Mouse (Mus musculus) midbrain, embryonic 14.5 days (tissue): ENCODE measurements around the gene Prom2. TPM values are rescaled to one million over a fixed set of nuclear protein-coding genes. Genes with fewer than 3 reads are reported as not detected.
A peak's percentile ranks its signal among the peaks of the same experiment; 100 is the strongest.

Experiments used
- ATAC-seq: fragments of 200-750 bp; cut with Nextera tagmentation; 2 replicates; pipeline ENCODE4 v1.8.0; 2017; ENCODE audit warnings: moderate number of reproducible peaks, moderate library complexity; ENCODE audit not compliant: low FRiP score, low TSS enrichment
- DNase-seq: peaks from one replicate; pipeline ENCODE4 v3.0.0-alpha.2; 2015
- H3K27ac ChIP-seq: fragments of 300-500 bp; sonication (generic); replicated peaks from 2 replicates; pipeline ENCODE4 v1.5.1; 2014; ENCODE audit warnings: mild to moderate bottlenecking, low read depth, low read length, moderate library complexity
- H3K27me3 ChIP-seq: fragments of 300-500 bp; sonication (generic); 2 replicates; pipeline ENCODE4 v1.6.1; 2014; ENCODE audit warnings: low read length, control low read depth, mixed read lengths; ENCODE audit not compliant: control insufficient read depth, insufficient read depth
- H3K36me3 ChIP-seq: fragments of 300-500 bp; sonication (generic); 2 replicates; pipeline ENCODE4 v1.6.1; 2014; ENCODE audit warnings: low read length, control low read depth; ENCODE audit not compliant: control insufficient read depth, insufficient read depth
- H3K4me1 ChIP-seq: fragments of 300-500 bp; sonication (generic); 2 replicates; pipeline ENCODE4 v1.6.1; 2014; ENCODE audit warnings: mild to moderate bottlenecking, antibody characterized with exemption, low read length, control low read depth; ENCODE audit not compliant: control insufficient read depth, insufficient read depth
- H3K4me2 ChIP-seq: fragments of 300-500 bp; sonication (generic); 2 replicates; pipeline ENCODE4 v1.6.1; 2014; ENCODE audit warnings: mild to moderate bottlenecking, low read length, moderate library complexity
- H3K4me3 ChIP-seq: fragments of 300-500 bp; sonication (generic); replicated peaks from 2 replicates; pipeline ENCODE4 v1.5.1; 2014; ENCODE audit warnings: low read depth, low read length
- H3K9ac ChIP-seq: fragments of 300-500 bp; sonication (generic); replicated peaks from 2 replicates; pipeline ENCODE4 v1.6.1; 2014; ENCODE audit warnings: mild to moderate bottlenecking, low read length, moderate library complexity
- H3K9me3 ChIP-seq: fragments of 300-500 bp; sonication (generic); 2 replicates; pipeline ENCODE4 v1.6.1; 2016; ENCODE audit warnings: low read length, control low read depth, mixed read lengths; ENCODE audit not compliant: control insufficient read depth
- WGBS: fragments of 180-500 bp; shearing (Covaris S2); extraction: QIAGEN DNeasy Blood & Tissue Kit; methylation state at CpG from one replicate; pipeline ENCODE4 v1.1.7; 2014; 5-methylcytosine and 5-hydroxymethylcytosine counted together
- polyA plus RNA-seq: library from polyadenylated mRNA; unstranded; fragments of >200 nt; fragmentation: Nextera tagmentation; extraction: Ambion mirVana; gene quantifications from 2 replicates; pipeline ENCODE4 v1.2.1, GENCODE M21; 2014

The Prom2 gene
- polyA plus RNA-seq, 1 experiment from 2014 or later, result not detected

GRCm38 (mm10) chr2:127559070-127559966, 18.1 kb upstream of the Prom2 start:
- ATAC-seq (peak; percentile 99), DNase-seq (peak; percentile 96)
- H3K4me1 ChIP-seq, result 0 out of 2 replicates have a peak, but pooled peaks cover 4% of the 10 kb centered on the region
- H3K4me2 ChIP-seq, result peak overlapping the region; percentile 53
- WGBS, result 9% methylated on average over 18 of the region's 18 CpGs
- H3K27me3 ChIP-seq, result no peaks in the 10 kb centered on the region
- peak overlapping the region; percentile 21; the same call in 1 of the 2 replicates for H3K9ac ChIP-seq
- no peaks in the 10 kb centered on the region for H3K9me3 ChIP-seq
- peak overlapping the region; percentile 26 for H3K4me3 ChIP-seq
- no peak overlapping the region for H3K27ac ChIP-seq
- H3K36me3 ChIP-seq, result no peaks in the 10 kb centered on the region

- no peak overlapping the region for H3K4me3 ChIP-seq
- H3K36me3 ChIP-seq, result no peaks in the 10 kb centered on the region
- no peaks in the 10 kb centered on the region for H3K4me1 ChIP-seq
- H3K9me3 ChIP-seq, result no peaks in the 10 kb centered on the region
- no peaks in the 10 kb centered on the region for H3K27me3 ChIP-seq
- no peak overlapping the region for H3K4me2 ChIP-seq
- no peak for ATAC-seq
- H3K9ac ChIP-seq, result no peak overlapping the region
- WGBS, result 62% methylated on average over 5 of the region's 5 CpGs
- peak; percentile 51 for DNase-seq
- no peak overlapping the region for H3K27ac ChIP-seq
These were observed 9.8 kb upstream of the Prom2 start for GRCm38 (mm10) chr2:127551078-127551477.

- Histone ChIP-seq H3K4me3 (no peak overlapping the region), H3K4me2 (no peak overlapping the region), H3K27me3 (no peaks in the 10 kb centered on the region), H3K9me3 (no peaks in the 10 kb centered on the region), H3K27ac (no peak overlapping the region), H3K4me1 (no peaks in the 10 kb centered on the region), H3K9ac (no peak overlapping the region), H3K36me3 (no peaks in the 10 kb centered on the region)
- no peak for DNase-seq
- no peak for ATAC-seq
- 72% methylated on average over 1 of the region's 1 CpGs for WGBS
These were observed 9.2 kb upstream of the Prom2 start for GRCm38 (mm10) chr2:127550446-127550845.

DNA sequence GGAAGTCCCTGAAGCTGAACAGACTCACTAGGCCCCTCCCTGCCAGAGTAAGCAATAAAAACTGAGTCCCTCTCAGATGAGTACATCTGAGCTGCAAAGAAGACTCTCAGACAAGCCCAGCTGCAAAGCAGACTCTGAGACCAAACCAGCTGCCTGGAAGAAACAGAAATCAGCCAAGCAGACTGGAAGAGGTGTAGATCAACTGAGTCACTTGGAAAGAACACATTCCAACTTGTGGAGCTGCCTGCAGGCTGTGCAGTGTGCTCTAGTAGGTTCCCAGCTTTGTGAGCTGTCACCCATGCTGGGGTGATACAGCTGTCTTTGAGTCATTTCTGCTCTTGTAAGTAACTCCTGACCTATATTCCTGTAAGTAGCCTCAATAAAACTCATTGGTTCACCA, 8.4 kb upstream of the Prom2 start:
- ATAC-seq (no peak), DNase-seq (no peak)
- Histone ChIP-seq H3K27me3 (no peaks in the 10 kb centered on the region), H3K4me3 (no peak overlapping the region), H3K4me1 (no peaks in the 10 kb centered on the region), H3K9me3 (no peaks in the 10 kb centered on the region), H3K27ac (no peak overlapping the region), H3K9ac (no peak overlapping the region), H3K36me3 (no peaks in the 10 kb centered on the region), H3K4me2 (no peak overlapping the region)

DNA sequence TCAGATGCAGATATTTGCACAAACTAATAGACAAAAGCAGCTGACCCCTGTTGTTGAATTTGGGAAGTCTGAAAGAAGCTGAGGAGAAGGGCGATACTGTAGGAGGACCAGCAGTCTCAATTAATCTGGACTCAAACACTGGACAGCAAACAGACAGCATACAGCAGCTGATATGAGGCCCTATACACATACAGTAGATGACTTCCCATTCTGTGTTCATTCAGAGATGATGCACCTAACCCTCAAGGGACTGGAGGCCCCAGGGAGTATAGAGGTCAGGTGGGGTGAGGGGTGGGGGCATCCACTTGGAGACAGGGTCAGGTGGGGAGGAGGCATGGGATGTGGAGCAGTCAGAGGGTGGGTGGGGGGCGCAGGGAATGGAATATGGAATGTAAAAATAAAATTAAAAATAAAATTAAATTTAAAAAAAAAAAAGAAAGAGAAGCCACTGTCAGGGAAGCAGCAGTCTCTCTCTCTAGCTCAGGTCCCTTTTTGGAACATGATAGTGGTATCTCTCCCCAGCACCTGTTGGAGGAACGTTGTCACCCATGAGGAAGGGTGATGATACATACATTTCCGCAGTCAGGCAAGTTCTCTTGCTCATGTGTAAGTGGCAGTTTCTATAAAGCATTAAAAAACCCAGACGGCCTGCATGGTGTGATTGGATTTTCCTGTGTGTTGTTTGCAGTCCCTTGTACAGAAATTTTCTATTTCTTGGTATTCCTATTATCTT, 7.2 kb upstream of the Prom2 start:
- no peak for DNase-seq
- WGBS, result 79% methylated on average over 5 of the region's 5 CpGs
- H3K4me2 ChIP-seq, result no peak overlapping the region

DNA sequence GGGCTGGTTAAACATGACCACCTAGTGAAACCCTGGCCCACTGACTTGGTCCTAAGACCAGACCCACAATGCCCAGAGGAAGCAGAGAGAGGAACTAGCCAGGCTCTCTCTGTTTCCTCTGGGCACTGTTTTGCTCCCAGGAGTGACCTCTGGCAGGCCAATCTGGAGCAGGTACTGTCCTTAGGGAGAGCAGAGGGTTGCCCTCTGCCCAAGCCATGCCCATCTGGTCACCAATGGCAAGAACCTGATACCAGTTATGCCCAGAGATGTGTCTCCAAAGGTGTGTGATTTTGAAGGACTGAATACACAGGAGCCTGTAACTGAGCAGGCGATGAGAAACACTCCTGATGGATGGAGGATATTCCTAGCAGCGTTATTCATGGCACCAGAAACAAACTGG, 430 bp upstream of the Prom2 start:
- Histone ChIP-seq H3K36me3 (no peaks in the 10 kb centered on the region), H3K4me1 (0 out of 2 replicates have a peak, but pooled peaks cover 3% of the 10 kb centered on the region), H3K9me3 (no peaks in the 10 kb centered on the region), H3K4me2 (no peak overlapping the region), H3K9ac (no peak overlapping the region), H3K4me3 (no peak overlapping the region), H3K27me3 (peaks cover 31% of the 10 kb centered on the region), H3K27ac (no peak overlapping the region)
- ATAC-seq (no peak), DNase-seq (no peak)
- WGBS, result 88% methylated on average over 2 of the region's 2 CpGs

More for the DNA sequence above, 7.2 kb upstream of the Prom2 start:
- no peak for ATAC-seq
- H3K4me3 ChIP-seq, result no peak overlapping the region
- no peaks in the 10 kb centered on the region for H3K36me3 ChIP-seq
- H3K9me3 ChIP-seq, result no peaks in the 10 kb centered on the region
- no peak overlapping the region for H3K9ac ChIP-seq
- H3K27me3 ChIP-seq, result no peaks in the 10 kb centered on the region
- H3K27ac ChIP-seq, result no peak overlapping the region
- H3K4me1 ChIP-seq, result no peaks in the 10 kb centered on the region

- H3K27ac ChIP-seq, result no peak overlapping the region
- DNase-seq (peak; percentile 39), ATAC-seq (no peak)
- H3K9me3 ChIP-seq, result no peaks in the 10 kb centered on the region
- H3K9ac ChIP-seq, result no peak overlapping the region
- 0 out of 2 replicates have a peak, but pooled peaks cover 3% of the 10 kb centered on the region for H3K4me1 ChIP-seq
- no peak overlapping the region for H3K4me3 ChIP-seq
- no peak overlapping the region for H3K4me2 ChIP-seq
- no peaks in the 10 kb centered on the region for H3K36me3 ChIP-seq
- peaks cover 31% of the 10 kb centered on the region for H3K27me3 ChIP-seq
- WGBS, result 29% methylated on average over 4 of the region's 4 CpGs
These were observed 1.8 kb downstream of the Prom2 start for GRCm38 (mm10) chr2:127539494-127539893.

DNA sequence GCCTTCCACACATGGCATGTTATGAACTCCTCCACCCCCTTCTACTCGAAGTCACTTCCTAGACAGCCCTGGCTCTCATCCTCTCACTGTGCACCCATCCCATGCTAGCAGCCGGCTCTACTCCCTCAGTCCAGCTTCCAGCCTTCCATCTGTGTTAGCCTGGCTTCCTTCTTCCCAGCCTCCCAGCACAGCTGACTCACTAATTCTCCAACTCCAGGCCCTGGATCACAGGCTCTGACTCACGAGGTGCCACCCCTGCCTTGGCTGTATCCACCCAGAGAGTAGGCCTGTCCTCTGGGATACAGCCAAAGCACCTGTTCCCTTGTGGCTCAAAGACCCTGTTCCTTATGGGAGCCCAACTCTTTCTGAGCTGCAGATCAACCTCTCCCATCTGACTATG, 3.7 kb downstream of the Prom2 start:
- ATAC-seq, result no peak
- Histone ChIP-seq H3K4me2 (no peak overlapping the region), H3K27me3 (peaks cover 28% of the 10 kb centered on the region), H3K36me3 (no peaks in the 10 kb centered on the region), H3K4me1 (0 out of 2 replicates have a peak, but pooled peaks cover 3% of the 10 kb centered on the region), H3K9ac (no peak overlapping the region), H3K9me3 (no peaks in the 10 kb centered on the region), H3K4me3 (no peak overlapping the region), H3K27ac (no peak overlapping the region)
- WGBS, result 70% methylated on average over 3 of the region's 3 CpGs
- no peak for DNase-seq
